Mouse (Mus musculus): ENCODE measurements around the gene Cep63. TPM values are rescaled to one million over a fixed set of nuclear protein-coding genes. Genes with fewer than 3 reads are reported as not detected.

Gene Cep63
- polyA plus RNA-seq, 1 experiment from 2014 or later, result 25.8 TPM

DNA sequence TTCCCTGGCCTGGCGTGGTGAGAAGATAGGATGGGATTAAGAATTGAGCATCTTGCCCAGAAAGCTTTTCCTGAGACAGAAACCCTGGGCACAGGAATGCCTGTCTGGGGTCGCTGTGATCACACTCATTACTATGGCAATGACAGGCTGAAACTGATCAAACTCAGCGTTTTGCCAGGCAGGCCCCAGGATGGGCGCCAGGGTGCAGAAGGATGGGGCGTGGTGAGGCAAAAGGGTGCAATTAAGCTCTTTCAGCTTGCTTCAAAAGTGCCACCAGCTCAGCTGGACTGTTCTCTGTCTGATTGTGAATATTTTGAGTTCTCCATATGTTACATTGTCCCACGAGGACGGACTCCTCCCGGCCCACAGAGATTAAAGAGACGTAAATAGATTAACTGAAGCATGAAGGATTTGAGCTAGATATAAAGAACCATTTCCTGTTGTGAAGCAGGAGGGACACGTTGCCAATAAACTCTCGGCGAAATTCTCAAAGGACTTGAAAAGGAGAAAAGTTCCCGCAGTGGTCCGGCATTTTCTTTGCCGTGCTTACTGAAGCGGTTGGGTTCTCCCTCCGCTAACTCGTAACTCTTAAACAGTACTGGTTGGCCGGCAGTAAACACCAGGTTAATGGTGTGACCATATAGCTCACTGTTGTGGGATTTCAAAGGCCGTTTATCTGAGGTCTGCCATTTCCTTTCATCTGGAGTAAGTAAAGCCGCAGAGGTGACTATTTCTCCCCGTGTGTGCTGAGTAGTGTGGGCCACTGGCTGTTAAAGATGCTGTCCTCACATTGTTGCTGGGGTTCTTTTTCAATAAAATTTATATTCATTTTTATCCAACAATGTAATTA is 80.7 kb downstream of the Cep63 start:
- no peak overlapping the region for H3K4me3 ChIP-seq (ENCODE audit: low read depth, low read length)
- no peak overlapping the region for H3K9ac ChIP-seq (ENCODE audit: low read depth, low read length)
- H3K4me2 ChIP-seq (replicated peaks; ENCODE audit: low read depth), result peak overlapping the region; percentile 59; the same call in 1 of the 2 replicates
- TF ChIP-seq CTCF (IDR thresholded peaks at IDR 0.05; ENCODE audit: low read depth), result no peak
- WGBS, result 43% methylated on average over 22 of the region's 22 CpGs
- no peaks in the 10 kb centered on the region for H3K9me3 ChIP-seq (ENCODE audit: control insufficient read depth)
- peaks cover 8% of the 10 kb centered on the region; the same call in 1 of the 2 replicates for H3K27me3 ChIP-seq (replicated peaks; ENCODE audit: control insufficient read depth, insufficient read depth, low read length)
- no peaks in the 10 kb centered on the region for H3K36me3 ChIP-seq (ENCODE audit: control insufficient read depth, insufficient read depth)
- ATAC-seq, result no peak
- H3K4me1 ChIP-seq (replicated peaks; ENCODE audit: control insufficient read depth, insufficient read depth, low read length), result no peaks in the 10 kb centered on the region
- no peak overlapping the region for H3K27ac ChIP-seq (ENCODE audit: low read depth, low read length)

DNA sequence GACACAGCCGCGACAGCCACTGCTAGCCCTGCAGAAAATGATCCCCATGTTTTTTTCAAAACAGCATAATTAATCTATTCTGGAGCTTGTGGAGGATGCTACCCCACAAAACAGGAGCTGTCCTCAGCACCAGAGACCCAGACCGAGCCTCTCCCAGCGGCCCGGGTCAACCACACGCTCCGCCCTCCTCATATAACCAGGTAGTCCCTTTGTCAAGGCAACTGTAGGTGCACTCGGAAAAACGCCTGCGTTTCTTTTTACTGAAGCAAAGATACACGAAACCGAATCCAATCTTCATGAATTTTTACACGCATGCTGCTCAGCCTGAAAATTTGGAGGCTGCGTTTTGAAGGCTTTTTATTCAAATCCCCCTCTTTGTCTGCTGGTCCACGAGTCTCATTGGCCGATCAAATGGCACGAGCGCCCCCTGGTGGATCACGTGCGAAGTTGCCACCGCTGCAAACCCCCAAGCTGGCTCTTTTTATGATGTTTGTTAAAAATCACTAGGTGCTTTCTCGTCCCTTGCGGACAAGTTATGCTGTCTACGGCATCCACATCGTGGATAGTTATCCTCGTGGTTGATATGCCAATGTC is 81.5 kb downstream of the Cep63 start:
- peak; percentile 88 for TF ChIP-seq CTCF (IDR thresholded peaks at IDR 0.05; ENCODE audit: low read depth)
- peak overlapping the region; percentile 24 for H3K4me3 ChIP-seq (ENCODE audit: low read depth, low read length)
- no peak overlapping the region for H3K9ac ChIP-seq (ENCODE audit: low read depth, low read length)
- WGBS, result under 1% methylated on average over 26 of the region's 26 CpGs
- H3K27ac ChIP-seq (ENCODE audit: low read depth, low read length), result no peak overlapping the region
- H3K4me1 ChIP-seq (replicated peaks; ENCODE audit: control insufficient read depth, insufficient read depth, low read length), result no peaks in the 10 kb centered on the region
- ATAC-seq, result peak; percentile 65; the same call in 1 of the 2 replicates
- H3K36me3 ChIP-seq (ENCODE audit: control insufficient read depth, insufficient read depth), result no peaks in the 10 kb centered on the region
- H3K4me2 ChIP-seq (replicated peaks; ENCODE audit: low read depth), result peak overlapping the region; percentile 59
- no peaks in the 10 kb centered on the region for H3K9me3 ChIP-seq (ENCODE audit: control insufficient read depth)
- peaks cover 8% of the 10 kb centered on the region; the same call in 1 of the 2 replicates for H3K27me3 ChIP-seq (replicated peaks; ENCODE audit: control insufficient read depth, insufficient read depth, low read length)

DNA sequence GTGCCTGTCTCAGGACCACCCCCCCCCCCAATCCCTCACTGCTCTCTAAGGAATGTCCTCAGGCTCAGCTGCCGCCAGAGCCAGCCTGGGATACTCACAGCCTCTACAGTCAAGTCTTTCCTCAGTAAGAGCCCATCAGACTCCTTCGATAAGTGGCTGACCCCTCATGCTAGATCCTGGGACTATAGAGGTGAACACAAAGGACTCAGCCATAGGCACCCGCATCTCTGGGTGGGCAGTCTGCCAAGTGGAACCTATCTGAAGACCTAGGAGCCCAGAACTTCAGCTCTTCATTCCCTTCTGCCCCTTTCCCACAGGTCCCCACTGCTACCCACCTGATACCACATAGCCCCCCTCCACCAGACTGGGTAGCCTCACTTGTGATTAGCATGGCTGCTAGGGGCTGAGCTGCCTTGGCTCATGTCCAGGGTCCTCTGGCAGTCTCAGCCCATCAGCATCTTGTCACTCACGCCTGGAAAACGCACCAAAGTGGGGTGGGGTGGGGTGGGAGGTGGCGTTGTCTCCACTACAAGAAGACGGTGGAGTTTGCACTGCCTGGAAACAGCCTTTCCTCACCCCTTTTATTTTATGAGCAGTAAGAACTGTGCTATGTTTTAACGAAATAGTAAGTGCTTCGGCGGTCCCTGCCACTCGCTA is 82.1 kb downstream of the Cep63 start:
- no peaks in the 10 kb centered on the region for H3K36me3 ChIP-seq (ENCODE audit: control insufficient read depth, insufficient read depth)
- peak overlapping the region; percentile 59 for H3K4me2 ChIP-seq (replicated peaks; ENCODE audit: low read depth)
- H3K9me3 ChIP-seq (ENCODE audit: control insufficient read depth), result no peaks in the 10 kb centered on the region
- H3K27me3 ChIP-seq (replicated peaks; ENCODE audit: control insufficient read depth, insufficient read depth, low read length), result peaks cover 8% of the 10 kb centered on the region; the same call in 1 of the 2 replicates
- 23% methylated on average over 11 of the region's 11 CpGs for whole genome bisulfite sequencing
- no peak for TF ChIP-seq CTCF (IDR thresholded peaks at IDR 0.05; ENCODE audit: low read depth)
- H3K4me3 ChIP-seq (ENCODE audit: low read depth, low read length), result peak overlapping the region; percentile 24; the same call in 1 of the 2 replicates
- no peak overlapping the region for H3K27ac ChIP-seq (ENCODE audit: low read depth, low read length)
- no peak for ATAC-seq
- no peaks in the 10 kb centered on the region for H3K4me1 ChIP-seq (replicated peaks; ENCODE audit: control insufficient read depth, insufficient read depth, low read length)
- no peak overlapping the region for H3K9ac ChIP-seq (ENCODE audit: low read depth, low read length)

DNA sequence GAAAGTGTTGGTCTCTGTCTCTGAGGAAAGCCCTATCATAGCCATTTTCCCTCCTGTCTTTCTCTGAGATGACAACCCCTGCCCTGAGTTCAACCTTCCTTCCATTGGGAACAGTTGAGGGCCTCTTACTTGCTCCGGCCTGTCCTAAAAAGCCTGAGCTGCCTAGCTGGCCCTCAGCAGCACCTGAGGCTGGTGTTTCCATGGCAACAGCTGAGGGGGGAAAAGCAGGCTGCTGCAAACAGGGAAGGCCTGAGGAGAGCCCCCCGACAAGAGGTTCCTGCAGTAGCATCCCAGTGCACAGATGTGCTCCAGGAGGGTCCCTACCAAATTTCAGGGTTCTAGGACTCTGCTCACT is 82.6 kb downstream of the Cep63 start:
- no peak for TF ChIP-seq CTCF (IDR thresholded peaks at IDR 0.05; ENCODE audit: low read depth)
- H3K4me2 ChIP-seq (replicated peaks; ENCODE audit: low read depth), result no peak overlapping the region
- H3K27me3 ChIP-seq (replicated peaks; ENCODE audit: control insufficient read depth, insufficient read depth, low read length), result peaks cover 8% of the 10 kb centered on the region; the same call in 1 of the 2 replicates
- 73% methylated on average over 2 of the region's 2 CpGs for WGBS
- no peaks in the 10 kb centered on the region for H3K9me3 ChIP-seq (ENCODE audit: control insufficient read depth)
- H3K4me1 ChIP-seq (replicated peaks; ENCODE audit: control insufficient read depth, insufficient read depth, low read length), result no peaks in the 10 kb centered on the region
- no peak overlapping the region for H3K4me3 ChIP-seq (ENCODE audit: low read depth, low read length)
- no peak for ATAC-seq
- no peaks in the 10 kb centered on the region for H3K36me3 ChIP-seq (ENCODE audit: control insufficient read depth, insufficient read depth)
- H3K9ac ChIP-seq (ENCODE audit: low read depth, low read length), result no peak overlapping the region
- no peak overlapping the region for H3K27ac ChIP-seq (ENCODE audit: low read depth, low read length)

DNA sequence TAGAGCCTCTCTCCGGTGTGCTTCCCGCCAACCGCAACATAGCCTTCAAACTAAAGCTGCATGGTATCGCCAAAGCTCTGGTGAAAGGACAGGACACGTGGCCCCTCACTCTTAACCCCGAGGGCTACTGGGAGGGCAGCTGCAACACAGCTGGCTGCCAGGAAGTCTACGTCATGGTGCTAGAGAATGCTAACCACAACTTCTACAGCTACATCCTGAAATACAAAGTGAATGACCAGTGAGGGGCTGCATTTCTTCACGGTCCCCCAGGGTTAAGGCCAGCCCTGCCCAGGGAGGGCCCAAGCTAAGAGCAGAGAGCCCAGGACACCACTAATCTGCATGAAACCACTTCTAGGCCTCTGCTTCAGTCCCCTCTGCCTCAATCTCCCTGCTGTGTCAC is 83.8 kb downstream of the Cep63 start:
- no peak for ATAC-seq
- Histone ChIP-seq H3K27me3 (replicated peaks; ENCODE audit: control insufficient read depth, insufficient read depth, low read length) (peaks cover 8% of the 10 kb centered on the region; the same call in 1 of the 2 replicates), H3K4me3 (ENCODE audit: low read depth, low read length) (no peak overlapping the region), H3K9me3 (ENCODE audit: control insufficient read depth) (no peaks in the 10 kb centered on the region), H3K4me1 (replicated peaks; ENCODE audit: control insufficient read depth, insufficient read depth, low read length) (no peaks in the 10 kb centered on the region), H3K36me3 (ENCODE audit: control insufficient read depth, insufficient read depth) (no peaks in the 10 kb centered on the region), H3K9ac (ENCODE audit: low read depth, low read length) (no peak overlapping the region), H3K4me2 (replicated peaks; ENCODE audit: low read depth) (no peak overlapping the region), H3K27ac (ENCODE audit: low read depth, low read length) (no peak overlapping the region)
- TF ChIP-seq CTCF (IDR thresholded peaks at IDR 0.05; ENCODE audit: low read depth), result no peak
- 70% methylated on average over 8 of the region's 8 CpGs for WGBS

DNA sequence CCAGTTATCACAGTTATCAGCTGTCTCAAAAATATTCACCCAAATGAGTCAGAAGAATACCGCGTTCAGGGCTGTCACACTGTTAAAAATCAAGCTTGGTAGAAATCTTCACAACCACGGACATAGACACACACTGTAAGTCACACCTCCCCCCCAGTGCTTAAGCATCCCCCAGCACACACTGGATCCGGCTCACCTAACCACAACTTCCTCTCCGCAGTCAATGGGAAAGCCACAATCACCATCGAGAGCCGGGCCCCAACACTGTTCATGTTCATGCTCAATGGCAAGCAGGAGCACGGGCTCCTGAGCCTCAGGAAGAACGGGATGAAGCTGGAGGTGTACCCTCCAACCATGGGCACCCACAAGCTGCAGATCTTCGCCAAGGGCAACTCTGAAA is 84.7 kb downstream of the Cep63 start:
- H3K4me3 ChIP-seq (ENCODE audit: low read depth, low read length), result no peak overlapping the region
- ATAC-seq, result no peak
- WGBS, result 83% methylated on average over 10 of the region's 10 CpGs
- no peaks in the 10 kb centered on the region for H3K9me3 ChIP-seq (ENCODE audit: control insufficient read depth)
- no peak overlapping the region for H3K27ac ChIP-seq (ENCODE audit: low read depth, low read length)
- no peaks in the 10 kb centered on the region for H3K36me3 ChIP-seq (ENCODE audit: control insufficient read depth, insufficient read depth)
- H3K9ac ChIP-seq (ENCODE audit: low read depth, low read length), result no peak overlapping the region
- TF ChIP-seq CTCF (IDR thresholded peaks at IDR 0.05; ENCODE audit: low read depth), result no peak
- no peak overlapping the region for H3K4me2 ChIP-seq (replicated peaks; ENCODE audit: low read depth)
- H3K27me3 ChIP-seq (replicated peaks; ENCODE audit: control insufficient read depth, insufficient read depth, low read length), result peaks cover 3% of the 10 kb centered on the region; the same call in 1 of the 2 replicates
- no peaks in the 10 kb centered on the region for H3K4me1 ChIP-seq (replicated peaks; ENCODE audit: control insufficient read depth, insufficient read depth, low read length)
